Mouse (Mus musculus) common myeloid progenitor, adult 5-6 weeks (primary cell): ENCODE data around the gene BC049730. TPM values are rescaled to one million over a fixed set of nuclear protein-coding genes. Genes with fewer than 3 reads are reported as not detected.

ENCODE experiments used
- ATAC-seq: replicated peaks from 2 replicates; pipeline ENCODE4 v1.8.0; 2016; ENCODE audit warnings: low read depth, mild to moderate bottlenecking, moderate TSS enrichment, inconsistent platforms; ENCODE audit not compliant: poor library complexity, severe bottlenecking
- total RNA-seq: library from RNA; stranded (forward); fragments of 200-1000, 187-1606 nt; gene quantifications from 2 replicates; pipeline ENCODE4 v1.2.3, GENCODE M21; 2017

Gene BC049730
- total RNA-seq, 1 experiment from 2014 or later, result not detected

- no peak for ATAC-seq
Measured at GRCm38 (mm10) chr7:24760211-24760610, 51.2 kb downstream of the BC049730 start, which contains the start of gene Cd177. Gene Cd177 (minus strand): TSS chr7:24760311.

DNA sequence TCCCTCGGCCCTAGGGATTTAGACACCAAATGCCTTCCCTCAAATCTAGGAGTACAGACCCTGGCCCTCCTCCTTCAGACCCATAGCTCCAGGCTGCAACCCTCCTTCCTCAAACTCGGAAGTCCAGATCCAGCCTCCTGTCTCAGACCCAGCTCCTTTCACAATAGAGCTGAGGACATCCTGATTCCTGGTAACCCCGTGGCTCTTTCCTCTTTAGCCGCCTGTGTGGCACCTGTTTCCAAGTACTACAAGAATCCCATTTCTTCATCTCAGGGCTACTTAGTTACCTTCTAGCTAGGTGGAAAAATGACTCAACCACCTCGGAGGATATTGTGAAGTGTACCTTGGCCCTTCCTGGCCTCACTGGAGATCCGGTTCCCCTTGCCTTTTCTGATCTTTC lies 52.1 kb downstream of the BC049730 start:
- no peak for ATAC-seq

DNA sequence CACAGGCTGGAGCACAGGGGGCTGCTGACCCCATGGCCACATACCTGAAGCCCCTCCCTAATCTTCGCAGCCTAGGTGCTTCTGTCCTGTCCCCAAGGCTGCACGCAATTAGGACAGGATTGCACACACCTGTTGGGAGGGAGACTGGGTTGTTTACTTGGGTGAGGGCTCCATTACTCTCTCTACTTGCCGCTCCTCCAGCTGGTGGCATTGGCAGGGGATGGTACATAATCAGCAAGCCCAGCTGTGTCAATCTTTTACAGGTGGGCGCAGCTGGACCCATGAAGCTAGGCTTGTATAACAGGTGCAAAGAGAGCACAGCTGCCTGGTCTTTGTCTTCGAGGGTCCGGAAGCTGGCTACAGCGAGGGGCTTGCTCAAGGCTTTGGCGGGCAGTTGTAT lies 53.5 kb downstream of the BC049730 start:
- ATAC-seq, result no peak

Other genes starting within 250 kb of the BC049730 start
- gene Plaur, start 246.8 kb upstream of the BC049730 start, total RNA-seq, result 3.6 and 10.2 TPM in 2 replicates
- not detected in 2 replicates for gene Cadm4, start 227.2 kb upstream of the BC049730 start, total RNA-seq
- 7.0 and 9.0 TPM in 2 replicates for gene Zfp428, start 202.2 kb upstream of the BC049730 start, total RNA-seq
- gene AC161166.1, start 196.8 kb upstream of the BC049730 start, total RNA-seq, result not detected in 2 replicates
- gene Irgq, start 178.6 kb upstream of the BC049730 start, total RNA-seq, result 3.5 and 6.0 TPM in 2 replicates
- not detected in 2 replicates for gene Pinlyp, start 163.1 kb upstream of the BC049730 start, total RNA-seq
- gene Xrcc1, start 163.0 kb upstream of the BC049730 start, total RNA-seq, result 32.2 and 37.0 TPM in 2 replicates
- gene Ethe1, start 121.7 kb upstream of the BC049730 start, total RNA-seq, result 13.2 and 14.6 TPM in 2 replicates
- gene Zfp575, start 121.6 kb upstream of the BC049730 start, total RNA-seq, result not detected in 2 replicates
- 9.6 and 14.7 TPM in 2 replicates for gene Phldb3, start 98.5 kb upstream of the BC049730 start, total RNA-seq
- not detected in 2 replicates for gene Lypd3, start 72.7 kb upstream of the BC049730 start, total RNA-seq
- gene Tex101, start 32.6 kb upstream of the BC049730 start, total RNA-seq, result not detected in 2 replicates
- not detected in 2 replicates for gene Gm4763, start 17.7 kb downstream of the BC049730 start, total RNA-seq
- gene Cd177, start 51.1 kb downstream of the BC049730 start, total RNA-seq, result 5.7 and 9.7 TPM in 2 replicates
- gene Ceacam10, start 68.0 kb downstream of the BC049730 start, total RNA-seq, result 1.2 TPM in 1 of 2 replicates, not detected in the other
- 34.7 and 43.7 TPM in 2 replicates for gene Gm9844, start 153.0 kb downstream of the BC049730 start, total RNA-seq
- not detected in 2 replicates for gene Lypd4, start 160.7 kb downstream of the BC049730 start, total RNA-seq
- gene Dmrtc2, start 160.8 kb downstream of the BC049730 start, total RNA-seq, result not detected in 2 replicates
- gene Rps19, start 175.1 kb downstream of the BC049730 start, total RNA-seq, result 1,538 and 1,683 TPM in 2 replicates
- not detected in 2 replicates for gene Cd79a, start 188.1 kb downstream of the BC049730 start, total RNA-seq
- gene Arhgef1, start 193.7 kb downstream of the BC049730 start, total RNA-seq, result 43.2 and 54.1 TPM in 2 replicates
- not detected in 2 replicates for gene Gm4881, start 235.3 kb downstream of the BC049730 start, total RNA-seq